Mouse (Mus musculus) kidney, postnatal 4 days (tissue): ENCODE data around the gene Gm12695.

Experiments
- DNase-seq, 2 experiments: peaks; one replicate each; pipeline ENCODE4 v3.0.0; 2021; ENCODE audit warnings: mixed read lengths in 2 of 2

Gene Gm12695

DNA sequence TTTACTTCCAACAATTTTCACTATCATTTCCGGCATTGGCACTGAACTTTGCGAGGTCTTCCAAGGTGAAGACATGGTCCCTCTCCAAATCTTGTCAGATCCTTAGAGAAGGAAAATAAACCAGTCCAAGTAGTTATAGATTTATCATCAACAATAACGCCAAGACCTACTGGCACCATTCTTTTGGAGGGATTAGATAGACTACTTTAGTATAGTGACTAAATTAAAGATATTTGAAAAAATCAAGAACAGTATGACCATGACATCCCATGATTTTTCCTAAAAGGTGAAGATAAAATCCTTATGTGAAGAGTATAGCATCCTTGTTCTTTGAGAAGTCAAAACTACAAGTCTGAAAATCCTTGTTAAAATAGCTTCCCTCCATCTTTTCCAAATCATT is at the start of gene Gm12695:
Gm12695 (minus strand) TSS at position 101 of the 400 bp plus-strand sequence.
- DNase-seq, result no peak

DNA sequence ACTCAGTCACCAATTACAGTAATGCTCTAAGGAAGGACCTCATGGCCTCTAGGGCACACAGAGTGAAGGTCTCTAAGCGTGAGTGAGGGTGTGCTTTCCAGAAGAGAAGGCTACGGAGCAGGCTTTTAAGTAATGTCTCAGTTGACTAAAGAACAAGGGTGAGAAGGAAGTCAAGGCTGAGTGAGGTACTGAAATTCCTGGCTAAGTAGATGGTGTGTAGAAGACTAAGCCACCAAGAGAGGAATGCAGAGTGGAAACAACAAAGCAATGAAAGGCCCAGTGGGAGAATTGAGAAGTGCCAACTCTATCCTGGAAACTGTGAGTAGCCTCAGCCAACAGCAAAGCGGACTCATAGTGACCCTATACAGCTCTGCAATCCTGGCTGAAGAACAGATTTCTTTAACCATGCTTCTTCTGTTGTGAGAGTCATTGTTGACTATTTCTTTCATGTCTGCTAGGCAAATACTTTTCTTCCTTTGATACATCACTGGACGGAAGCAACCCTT is 40.6 kb upstream of the Gm12695 start:
- DNase-seq, result no peak

- DNase-seq, result no peak
Observed at GRCm38 (mm10) chr4:96806824-96807808, 22.1 kb upstream of the Gm12695 start.

GRCm38 (mm10) chr4:96799380-96800157 is 14.6 kb upstream of the Gm12695 start:
- DNase-seq, result peak; percentile 15 to 16

GRCm38 (mm10) chr4:96797583-96797982 is 12.6 kb upstream of the Gm12695 start:
- DNase-seq, result no peak

GRCm38 (mm10) chr4:96791301-96791700 is 6.3 kb upstream of the Gm12695 start:
- DNase-seq, result no peak

DNA sequence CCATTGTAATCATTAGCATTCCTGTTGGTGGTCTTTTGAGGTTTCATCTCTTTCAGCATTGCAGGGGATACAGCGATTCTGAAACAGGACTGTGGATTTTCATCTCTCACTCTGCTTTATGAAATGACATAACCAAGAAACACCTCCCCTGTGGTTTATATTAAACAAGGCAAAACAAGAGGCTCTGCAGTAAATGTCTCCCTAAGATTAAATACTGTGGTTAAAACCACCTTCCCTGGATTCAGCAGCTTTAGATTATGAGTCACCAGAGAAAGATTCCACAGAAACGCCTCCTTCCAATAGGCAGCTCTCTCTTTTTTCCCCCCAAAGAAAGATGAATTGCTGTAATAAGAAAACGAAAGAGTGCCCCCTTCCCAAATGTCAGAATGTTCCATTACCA is 4.9 kb upstream of the Gm12695 start:
- DNase-seq, result no peak

GRCm38 (mm10) chr4:96786610-96787009 is 1.6 kb upstream of the Gm12695 start:
- DNase-seq, result peak; percentile 5 to 12

DNA sequence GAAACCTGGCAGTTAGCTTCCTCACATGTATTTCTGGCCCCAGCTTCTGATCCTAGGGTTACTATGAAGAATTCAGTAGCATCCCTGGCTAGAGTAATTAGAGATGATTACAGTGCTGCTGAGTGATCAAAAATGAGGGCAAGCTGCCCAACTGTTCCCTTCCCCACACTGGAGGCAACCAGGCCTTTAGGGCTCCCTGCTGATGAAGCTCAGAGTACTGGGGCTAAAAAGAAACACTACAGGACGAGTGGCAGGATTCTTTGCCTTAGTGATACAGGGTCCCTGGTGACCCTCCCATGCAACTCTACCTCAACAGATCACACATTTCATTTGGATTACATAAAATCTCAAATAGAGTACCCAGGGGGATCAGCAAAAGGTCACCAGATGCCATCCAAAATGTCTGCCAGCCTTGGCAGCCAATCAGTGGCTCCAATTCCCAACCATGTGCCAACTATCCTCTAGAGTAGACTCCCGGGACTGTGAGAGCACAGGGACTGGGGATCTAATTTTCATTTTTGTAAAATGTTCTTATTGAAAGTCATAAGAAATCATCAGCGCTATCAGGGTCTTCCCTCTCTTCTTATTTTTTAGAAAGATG is 11.9 kb downstream of the Gm12695 start:
- DNase-seq, result no peak

DNA sequence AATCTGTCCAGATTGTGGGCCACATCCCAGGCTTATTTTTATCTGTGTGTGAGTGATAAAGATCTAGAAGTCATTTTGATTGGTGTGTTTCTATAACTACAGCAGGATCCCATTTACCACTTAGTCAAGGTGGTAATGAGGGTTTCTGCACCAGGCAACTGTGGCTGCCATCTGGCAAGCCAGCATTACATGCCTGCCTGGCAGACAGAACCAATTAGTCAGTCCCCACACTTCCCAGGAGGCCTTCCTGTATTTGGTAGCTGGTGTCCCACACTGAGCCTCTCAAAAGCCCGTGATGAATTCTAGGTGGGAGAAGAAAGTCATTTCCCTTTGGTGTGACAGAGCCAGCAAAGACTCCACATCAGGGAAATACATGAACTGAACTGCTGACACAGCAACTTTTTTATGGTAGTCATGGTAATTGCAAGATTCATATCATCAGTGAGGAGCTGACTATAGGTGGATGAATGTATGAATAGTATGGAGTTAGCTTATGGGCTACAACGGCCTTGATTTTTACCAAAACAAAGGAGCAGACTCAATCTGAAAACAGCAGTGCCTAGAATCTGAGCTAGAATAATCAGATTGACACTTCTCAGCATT is 18.5 kb downstream of the Gm12695 start:
- DNase-seq, result no peak

- DNase-seq, result no peak
Observed at GRCm38 (mm10) chr4:96751953-96752352, 33.0 kb downstream of the Gm12695 start.

DNA sequence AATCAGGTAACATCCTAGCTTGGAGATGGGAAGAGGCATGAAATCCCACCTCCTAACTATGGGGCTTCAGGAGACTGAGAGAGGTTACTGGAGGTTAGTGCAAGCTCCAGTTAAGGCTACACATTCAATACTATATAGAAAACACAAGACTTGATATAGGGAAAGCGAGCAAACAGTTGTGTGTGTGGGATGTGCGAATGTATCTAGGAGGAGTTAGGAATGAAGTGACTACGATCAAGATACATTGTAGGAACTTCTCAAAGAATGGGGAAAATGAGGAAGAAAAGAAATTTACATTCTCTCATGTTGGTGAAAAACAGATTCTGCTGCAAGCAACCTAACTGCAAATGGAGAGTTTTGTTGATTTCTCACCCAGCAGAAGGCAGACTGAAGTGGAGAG is 44.5 kb downstream of the Gm12695 start:
- no peak for DNase-seq

- no peak for DNase-seq
Observed at GRCm38 (mm10) chr4:96729256-96729655, 55.7 kb downstream of the Gm12695 start.

GRCm38 (mm10) chr4:96728211-96728610 is 56.8 kb downstream of the Gm12695 start:
- no peak for DNase-seq

DNA sequence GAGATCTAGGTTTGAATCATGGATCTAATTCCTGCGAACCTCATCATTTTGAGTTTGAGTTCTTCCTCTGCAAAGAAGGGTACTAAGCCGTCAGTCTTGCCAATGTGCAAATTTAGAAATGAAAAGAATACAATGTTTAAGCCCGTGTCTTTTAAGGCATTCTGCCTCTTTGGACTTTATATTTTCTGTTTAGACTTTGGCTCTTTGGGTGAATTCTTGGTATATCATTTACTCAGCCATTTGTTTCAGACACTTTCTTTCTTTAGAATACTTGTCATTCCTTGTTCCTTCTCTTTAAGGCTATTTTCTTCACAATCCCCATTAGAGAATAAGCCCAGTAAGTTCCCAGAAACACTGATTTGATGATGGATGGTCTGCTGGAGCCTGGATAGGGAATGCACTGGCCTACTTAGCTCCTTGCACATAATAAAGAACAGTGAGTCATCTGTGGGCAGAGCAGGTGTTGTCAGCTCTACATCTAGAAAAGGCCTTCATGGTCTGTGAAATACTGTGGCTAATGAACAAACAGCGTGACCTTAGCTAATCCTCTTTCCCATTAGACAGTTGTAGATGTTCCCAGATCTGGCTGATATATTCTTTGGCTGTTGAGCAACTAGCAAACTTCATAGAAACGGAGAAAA is 59.5 kb downstream of the Gm12695 start:
- peak in 1 of 2 experiments; percentile 6 for DNase-seq

GRCm38 (mm10) chr4:96722301-96722700 is 62.7 kb downstream of the Gm12695 start:
- no peak for DNase-seq

GRCm38 (mm10) chr4:96718977-96719966 is 65.7 kb downstream of the Gm12695 start:
- no peak for DNase-seq

DNA sequence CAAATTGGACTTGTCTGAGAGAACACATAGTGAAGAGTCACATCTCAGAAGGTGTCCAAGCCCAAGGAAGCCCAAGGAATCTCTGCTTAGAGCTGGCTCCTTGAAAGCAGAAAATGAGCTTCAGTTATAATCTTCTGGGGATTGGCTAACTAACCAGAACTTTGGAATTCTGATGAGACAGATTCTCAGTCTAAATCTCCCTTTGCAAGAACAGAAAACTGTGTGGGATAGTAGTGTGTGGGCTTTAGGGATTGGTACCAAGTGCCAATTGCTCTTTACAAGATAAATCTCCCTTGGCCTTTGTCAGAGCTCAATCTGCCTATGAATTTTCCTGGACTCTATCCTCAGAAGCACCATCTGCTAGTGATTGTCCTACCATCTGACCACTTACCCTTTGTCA is 66.5 kb downstream of the Gm12695 start:
- DNase-seq, result no peak

- peak; percentile 65 to 66 for DNase-seq
Observed at GRCm38 (mm10) chr4:96705281-96705951, 79.6 kb downstream of the Gm12695 start.

DNA sequence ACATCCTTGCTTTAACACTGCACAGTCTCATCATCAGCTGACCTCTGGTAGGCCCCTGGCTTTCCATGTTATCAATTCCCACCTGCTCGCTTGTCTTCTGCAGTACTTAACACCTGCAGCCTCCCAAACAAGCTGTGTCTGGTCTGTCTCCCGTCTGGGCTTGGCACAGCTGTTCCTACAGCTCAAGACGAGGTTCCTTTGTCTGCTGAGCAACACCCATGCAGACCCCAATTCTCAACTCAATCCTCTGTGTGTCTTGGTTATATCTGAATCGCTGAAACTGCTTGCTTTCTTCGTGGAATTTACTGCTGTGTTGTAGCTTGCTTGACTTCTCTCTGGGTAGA is 86.8 kb downstream of the Gm12695 start:
- no peak for DNase-seq
